Mouse (Mus musculus): Measurements from ENCODE around the gene Nanos1.

The Nanos1 gene

DNA sequence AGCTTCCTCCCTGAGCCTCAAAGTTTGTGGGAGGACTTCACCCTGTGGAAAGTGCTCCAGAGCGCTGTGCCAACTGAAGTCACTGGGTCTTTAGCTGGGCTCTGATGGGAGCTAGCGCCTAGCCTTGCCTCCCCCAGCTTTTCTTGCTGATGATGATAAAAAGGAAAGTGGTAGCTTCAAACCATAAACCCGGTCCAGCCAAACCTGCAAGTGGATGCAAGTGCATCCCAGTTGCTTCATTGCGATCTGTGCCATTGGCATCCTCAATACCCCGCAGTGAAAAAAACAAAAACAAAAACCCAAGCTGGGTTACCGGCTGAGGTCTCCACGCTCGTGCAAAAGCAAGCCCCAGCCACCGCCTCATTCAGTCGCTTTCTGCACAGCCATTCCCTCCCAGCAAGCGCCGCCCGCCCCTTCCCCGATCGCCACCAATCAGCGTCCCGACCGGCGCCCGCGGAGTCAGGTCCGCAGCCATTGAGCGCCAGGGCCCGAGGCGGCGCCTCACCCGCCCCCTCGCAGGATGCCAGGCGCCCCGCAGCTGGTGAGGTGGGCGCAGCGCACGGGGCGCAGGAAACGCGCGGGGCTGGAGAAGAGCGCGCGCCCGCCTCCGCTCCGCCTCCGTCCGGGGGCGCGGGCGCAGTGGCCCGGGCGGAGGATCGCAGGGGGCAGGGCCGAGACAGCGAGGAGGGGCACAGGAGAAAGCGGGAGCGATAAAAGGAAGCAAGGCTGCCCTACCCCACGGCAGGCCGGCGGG lies at the start of gene Nanos1:
Nanos1 (plus strand) TSS at position 550 of the 754 bp plus-strand sequence.
- in situ Hi-C loops (cut with MboI; ENCODE audit: unreplicated experiment in 2 of 2), result no loop called here

DNA sequence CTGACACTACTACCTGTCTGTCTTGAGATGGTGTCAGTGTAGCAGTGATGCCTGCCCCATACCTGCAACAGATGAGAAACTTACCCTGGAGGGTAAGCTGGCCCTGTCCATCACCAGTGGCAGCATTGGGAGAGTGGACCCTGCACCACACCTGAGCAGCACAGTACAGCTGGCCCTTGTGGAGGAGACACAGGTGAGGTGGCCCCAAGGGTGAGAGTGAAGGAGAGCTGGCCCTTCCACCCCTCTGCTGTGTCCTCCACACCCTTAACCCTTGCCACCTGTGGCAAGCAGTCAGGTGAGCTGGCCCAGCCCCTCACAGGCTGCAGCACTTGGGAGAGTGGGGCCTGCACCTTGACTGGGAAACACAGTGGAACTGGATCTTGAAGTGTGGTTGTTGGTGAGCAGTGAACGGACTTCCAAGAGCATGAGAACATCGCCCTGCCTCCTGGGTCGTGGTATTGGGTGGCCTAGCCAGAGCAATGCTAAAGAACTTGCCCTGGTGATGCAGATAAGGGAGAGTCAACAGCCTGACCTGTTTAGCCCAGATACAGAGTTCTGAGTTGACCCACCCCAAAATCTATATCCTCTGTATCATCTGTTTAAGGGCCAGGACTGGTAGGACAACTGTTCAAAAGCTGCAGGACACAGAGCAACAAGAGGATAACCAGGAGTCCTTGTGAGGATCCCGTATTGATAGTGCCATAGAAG lies 46.4 kb upstream of the Nanos1 start:
- in situ Hi-C loops (cut with MboI; ENCODE audit: unreplicated experiment in 2 of 2), result no loop called here

DNA sequence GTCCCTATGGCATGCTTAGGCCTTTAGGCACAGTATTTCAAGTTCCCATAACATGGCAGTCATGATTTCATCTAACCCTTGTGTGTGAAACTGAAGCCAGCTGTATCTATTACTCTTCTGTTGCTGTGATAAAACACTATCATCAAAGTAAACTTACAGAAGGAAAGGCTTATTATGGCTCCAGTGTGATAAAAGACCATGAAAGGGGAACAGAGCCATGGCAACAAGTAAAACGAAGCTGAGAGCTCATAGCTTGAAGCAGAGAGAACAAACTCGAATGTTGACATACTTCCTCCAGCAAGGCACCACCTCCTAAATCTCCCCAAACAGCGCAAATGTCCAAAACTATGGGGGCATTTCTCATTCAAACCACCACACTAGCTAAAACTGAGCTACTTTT lies 45.6 kb upstream of the Nanos1 start:
- in situ Hi-C loops (cut with MboI; ENCODE audit: unreplicated experiment in 2 of 2), result no loop called here

DNA sequence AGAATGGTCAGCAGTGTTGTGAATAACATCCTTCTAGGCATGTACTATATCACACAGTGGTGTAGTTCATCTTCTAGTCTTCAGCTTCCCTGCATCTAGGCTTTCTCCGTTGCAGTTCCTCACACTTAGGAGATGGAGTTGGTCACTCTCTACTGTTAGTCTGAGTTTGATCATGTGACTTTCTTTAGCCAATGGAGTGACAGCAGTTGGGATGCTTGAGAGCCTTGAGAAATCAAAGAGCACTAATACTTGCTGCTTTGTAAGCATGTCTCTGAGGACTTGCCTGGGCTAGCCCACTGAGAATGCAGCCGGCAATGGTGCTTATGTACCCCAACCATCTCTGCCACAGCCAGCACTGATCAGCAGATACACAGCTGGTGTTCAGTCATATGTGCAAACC lies 43.2 kb upstream of the Nanos1 start:
- in situ Hi-C loops (cut with MboI; ENCODE audit: unreplicated experiment in 2 of 2), result no loop called here

DNA sequence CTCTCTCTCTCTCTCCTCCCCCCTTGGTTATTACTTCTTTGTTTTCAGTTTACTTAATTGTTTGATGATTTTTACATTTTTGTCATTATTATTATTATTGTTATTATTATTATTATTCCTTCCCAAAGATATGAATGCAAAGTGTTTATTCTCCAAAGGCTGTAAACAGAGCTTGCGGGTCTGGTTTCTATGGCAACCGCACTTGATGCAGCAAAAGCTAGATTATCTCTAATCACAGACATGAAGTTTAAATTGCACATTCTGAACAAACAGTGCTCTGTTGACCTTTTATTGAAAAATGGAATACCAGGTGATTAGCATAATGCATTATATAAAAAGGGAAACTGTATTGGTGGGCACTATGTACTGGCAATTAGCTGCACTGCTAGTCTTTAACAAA lies 39.4 kb upstream of the Nanos1 start:
- in situ Hi-C loops (cut with MboI; ENCODE audit: unreplicated experiment in 2 of 2), result no loop called here

DNA sequence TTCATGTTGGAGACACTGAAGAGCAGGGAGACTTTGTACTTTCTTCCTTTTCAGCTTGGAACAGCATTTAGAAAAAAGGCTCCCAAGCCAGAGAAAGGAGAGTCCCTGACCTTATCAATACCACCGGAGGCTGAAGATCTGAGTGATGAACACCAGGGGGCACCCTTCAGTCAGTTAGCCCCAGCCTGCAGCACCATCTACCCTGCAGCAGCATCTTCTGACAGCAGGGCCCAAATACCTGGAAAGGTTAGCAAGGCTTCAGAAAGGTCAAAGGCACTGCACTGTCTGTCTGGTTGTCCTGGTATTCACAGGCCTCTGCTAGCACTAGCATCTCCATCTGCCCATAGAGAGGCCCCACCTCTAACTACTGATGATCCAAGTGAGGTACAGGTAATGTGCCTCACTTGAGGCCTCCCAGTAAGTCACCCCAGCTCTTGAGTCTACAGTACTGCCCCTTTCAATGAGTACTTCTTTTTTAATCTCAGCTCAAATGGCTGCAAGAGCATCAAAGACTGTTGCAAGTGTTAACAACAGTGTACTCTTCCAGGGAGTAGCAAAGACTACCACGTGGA lies 25.4 kb upstream of the Nanos1 start:
- in situ Hi-C loops (cut with MboI; ENCODE audit: unreplicated experiment in 2 of 2), result loop anchor here (5.0 to 10.0 kb wide), 3 partner anchors 116 to 367 kb away; no protein-coding TSS in a partner anchor

DNA sequence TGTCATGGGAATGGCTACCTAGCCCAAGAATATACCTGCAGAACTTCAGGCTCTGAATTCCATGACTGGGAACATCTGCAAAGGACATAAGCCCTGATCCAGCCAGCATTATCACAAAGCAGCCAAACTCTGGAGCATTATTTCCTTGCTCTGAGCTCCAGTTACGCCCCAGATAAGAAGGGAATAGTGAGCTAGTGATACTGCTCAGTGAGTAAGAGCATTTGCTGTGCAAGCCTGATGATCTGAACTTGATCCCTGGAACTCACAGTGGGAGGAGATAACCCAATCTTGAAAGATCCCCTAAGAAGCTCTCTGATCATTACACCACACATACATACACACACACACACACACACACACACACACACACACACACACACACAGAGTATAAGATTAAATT lies 24.5 kb upstream of the Nanos1 start:
- in situ Hi-C loops (cut with MboI; ENCODE audit: unreplicated experiment in 2 of 2), result loop anchor here (5.0 to 10.0 kb wide), 3 partner anchors 116 to 366 kb away; no protein-coding TSS in a partner anchor

DNA sequence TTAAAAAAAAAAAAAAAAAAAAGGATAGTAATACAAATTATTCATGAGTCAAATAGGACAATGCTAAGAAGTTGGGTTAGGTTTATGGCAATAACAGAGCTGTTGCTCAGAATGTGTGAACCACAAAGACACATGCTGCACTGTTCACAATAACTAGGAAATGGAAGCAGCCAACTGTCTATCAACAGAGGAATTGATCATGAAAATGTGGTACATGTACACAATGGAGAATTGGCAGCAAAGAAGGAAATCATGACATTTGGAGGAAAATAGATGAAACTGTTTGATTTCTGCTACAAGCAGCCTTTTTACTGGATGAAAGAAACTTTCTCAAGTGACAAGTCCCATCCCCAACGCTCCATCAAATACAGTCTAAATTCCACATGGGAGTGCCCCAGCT lies 23.8 kb upstream of the Nanos1 start:
- in situ Hi-C loops (cut with MboI; ENCODE audit: unreplicated experiment in 2 of 2), result loop anchor here (5.0 to 10.0 kb wide), 3 partner anchors 117 to 365 kb away; no protein-coding TSS in a partner anchor

DNA sequence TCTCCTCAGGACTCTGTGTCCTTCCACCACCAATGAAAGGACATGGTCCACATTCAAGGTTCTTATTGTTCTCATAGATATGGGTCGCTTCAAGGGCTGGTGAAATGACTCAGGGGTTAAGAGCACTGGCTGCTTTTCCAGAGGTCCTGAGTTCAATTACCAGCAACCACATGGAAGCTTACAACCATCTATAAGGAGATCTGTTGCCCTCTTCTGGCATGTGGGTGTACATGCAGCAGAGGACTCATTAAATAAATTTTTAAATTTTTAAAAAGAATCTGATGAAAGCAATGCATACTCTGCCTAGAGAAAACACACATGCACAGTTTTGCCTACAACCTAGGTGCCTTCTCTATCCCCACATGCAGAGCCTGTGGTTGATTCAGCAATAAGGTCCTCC lies 15.2 kb upstream of the Nanos1 start:
- in situ Hi-C loops (cut with MboI; ENCODE audit: unreplicated experiment in 2 of 2), result no loop called here

DNA sequence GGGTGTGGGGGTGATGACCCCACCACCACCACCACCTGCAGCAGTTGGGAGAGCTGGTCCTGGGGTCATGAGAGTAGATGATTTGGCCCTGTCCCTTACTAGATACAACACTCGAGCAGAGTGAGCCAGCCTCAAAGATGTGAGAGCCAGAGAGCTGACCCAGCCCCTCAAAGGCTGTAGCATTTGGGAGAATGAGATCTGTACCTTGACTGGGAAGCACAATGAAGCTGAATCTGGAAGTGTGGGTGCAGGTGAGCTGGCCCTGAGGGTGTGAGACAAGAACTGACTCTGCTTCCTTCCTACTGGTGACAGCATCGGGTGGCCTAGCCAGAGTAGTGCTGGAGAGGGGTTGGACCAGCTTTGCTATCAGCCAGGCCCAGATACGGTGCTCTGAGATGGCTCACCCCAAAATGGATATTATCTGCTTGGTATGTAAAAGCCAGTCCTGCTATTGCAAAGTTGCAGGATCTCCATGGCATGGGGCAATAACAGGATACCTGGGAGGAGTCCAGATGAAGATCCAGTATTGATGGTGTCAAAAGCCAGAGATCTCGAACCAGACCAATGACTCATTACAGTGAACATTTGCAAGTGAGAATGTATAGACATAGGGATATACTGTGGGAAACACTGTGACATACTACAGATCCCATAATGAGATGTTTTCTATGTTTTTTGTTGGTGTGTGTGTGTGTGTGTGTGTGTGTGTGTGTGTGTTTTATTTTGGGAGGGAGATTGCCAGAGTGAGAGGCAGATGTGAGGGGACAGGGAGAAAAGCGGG lies 11.8 kb upstream of the Nanos1 start:
- in situ Hi-C loops (cut with MboI; ENCODE audit: unreplicated experiment in 2 of 2), result no loop called here

DNA sequence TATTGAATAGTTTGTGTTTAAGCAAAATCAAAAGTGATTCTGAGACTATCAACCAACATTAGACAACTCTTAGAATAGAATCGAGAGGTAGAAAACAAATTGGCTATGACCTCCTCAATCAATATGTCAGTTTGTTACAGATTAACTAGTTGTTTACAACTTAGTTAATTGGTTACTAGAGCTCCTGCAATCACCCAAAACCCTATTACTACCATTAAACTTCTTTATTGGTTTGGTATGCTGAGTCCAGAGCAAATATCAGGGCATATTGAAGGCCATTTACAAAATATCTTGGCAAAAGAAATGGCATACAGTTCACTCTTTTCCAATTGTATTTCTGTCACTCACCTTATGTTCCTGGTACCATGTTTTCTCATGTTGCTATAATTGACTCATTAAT lies 8.0 kb upstream of the Nanos1 start:
- in situ Hi-C loops (cut with MboI; ENCODE audit: unreplicated experiment in 2 of 2), result no loop called here

DNA sequence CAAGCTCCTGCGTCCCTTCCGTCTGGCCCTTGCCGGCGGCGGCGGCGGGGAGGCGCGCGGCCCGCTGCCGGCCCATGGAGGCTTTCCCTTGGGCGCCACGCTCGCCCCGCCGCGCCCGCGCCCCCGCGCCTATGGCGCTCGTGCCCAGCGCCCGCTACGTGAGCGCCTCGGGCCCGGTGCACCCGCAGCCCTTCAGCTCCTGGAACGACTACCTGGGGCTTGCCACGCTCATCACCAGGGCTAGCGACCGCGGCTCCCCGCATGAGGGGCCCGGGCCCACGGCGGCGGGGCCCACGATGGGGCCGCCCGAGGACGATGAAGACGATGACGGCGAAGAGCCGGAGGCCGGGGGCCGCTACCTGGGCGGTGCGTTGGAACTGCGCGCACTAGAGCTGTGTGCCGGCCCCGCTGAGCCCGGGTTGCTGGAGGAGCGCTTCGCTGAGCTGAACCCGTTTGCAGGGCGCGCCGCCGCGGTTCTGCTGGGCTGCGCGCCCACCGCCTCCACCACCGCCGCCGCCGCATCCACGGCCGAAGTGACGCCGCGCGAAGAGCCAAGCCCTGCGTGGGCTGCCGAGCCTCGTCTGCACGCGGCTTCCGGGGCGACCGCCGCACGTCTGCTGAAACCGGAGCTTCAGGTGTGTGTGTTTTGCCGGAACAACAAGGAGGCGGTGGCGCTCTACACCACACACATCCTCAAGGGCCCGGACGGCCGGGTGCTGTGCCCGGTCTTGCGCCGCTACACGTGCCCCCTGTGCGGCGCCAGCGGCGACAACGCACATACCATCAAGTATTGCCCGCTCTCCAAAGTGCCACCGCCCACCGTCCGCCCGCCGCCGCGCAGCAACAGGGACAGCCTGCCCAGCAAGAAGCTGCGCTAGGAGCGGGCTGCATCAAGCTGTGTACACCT lies 658 bp downstream of the Nanos1 start:
- in situ Hi-C loops (cut with MboI; ENCODE audit: unreplicated experiment in 2 of 2), result no loop called here

DNA sequence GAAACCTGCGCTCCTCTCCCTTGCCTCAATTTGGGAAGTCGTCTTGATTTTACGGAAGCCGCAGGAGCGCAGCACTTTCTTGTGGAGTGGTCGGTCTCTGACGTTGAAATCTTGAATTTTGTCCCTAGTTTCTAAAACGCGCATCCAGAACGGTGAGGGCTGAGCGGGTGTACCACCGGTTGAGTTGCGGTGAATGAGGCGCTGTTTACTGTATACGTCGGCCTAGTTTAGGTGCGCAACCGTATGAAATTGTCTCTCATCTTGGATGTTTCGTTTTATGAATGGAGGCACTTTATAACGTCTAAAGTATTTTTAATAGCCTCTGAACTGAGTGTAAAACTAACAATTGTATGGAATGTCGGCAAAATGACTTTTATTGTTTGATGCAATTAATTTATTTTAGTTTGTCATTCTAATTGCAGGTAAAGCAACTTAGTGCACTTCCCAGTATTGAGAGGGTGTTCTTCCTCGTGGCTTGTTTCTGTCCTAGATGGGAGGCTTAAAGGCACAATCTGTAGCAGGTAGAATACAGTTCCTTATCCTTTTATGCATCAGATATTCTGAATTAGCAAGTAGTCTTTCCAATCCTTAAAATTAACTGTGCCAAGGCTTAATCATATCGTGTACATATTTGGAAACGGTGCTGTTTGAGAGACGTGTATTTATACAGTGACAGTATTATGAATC lies 1.5 kb downstream of the Nanos1 start:
- in situ Hi-C loops (cut with MboI; ENCODE audit: unreplicated experiment in 2 of 2), result no loop called here

DNA sequence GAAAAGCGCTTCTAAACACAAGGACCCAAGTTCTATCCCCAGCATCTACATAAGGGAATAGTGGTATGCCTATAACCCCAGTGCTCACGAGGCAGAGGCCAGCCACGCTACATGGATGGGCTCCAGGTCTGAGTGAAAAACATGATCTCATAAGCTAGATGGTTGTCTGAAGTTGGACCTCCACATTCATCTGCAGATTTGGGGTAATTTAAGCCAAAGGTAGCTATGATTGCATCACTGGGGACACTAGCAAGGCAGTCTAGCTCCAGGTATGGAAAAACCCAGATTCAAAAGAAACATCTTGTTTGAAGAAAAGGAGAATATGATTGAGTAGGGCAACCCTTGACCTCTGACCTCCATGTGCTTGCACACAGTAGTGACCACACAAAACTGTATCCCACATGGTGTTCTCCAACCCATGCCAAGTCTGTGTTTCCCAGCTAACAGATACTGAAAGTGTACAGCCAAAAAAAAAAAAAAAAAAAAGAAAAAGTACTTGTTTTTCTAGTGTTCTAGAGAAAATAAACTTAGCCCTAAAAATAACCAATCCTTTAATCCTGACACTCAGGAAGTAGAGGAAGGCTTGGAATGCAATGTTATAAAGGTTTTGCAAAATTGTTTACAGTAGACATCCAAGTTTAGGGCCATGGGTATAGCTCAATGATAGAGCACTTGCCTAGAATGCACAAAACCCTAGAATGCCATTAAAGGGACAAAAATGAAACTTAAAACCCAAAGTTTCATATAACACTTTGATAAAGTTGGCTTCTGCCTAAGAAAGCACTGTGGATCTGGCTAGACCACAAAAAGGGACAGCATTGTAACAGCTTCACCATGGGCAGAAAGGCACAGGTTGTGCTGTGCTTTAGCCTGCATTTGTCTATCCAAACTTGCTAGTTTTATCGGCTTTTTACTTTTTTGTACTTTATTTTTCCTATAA lies 3.4 kb downstream of the Nanos1 start:
- in situ Hi-C loops (cut with MboI; ENCODE audit: unreplicated experiment in 2 of 2), result no loop called here

DNA sequence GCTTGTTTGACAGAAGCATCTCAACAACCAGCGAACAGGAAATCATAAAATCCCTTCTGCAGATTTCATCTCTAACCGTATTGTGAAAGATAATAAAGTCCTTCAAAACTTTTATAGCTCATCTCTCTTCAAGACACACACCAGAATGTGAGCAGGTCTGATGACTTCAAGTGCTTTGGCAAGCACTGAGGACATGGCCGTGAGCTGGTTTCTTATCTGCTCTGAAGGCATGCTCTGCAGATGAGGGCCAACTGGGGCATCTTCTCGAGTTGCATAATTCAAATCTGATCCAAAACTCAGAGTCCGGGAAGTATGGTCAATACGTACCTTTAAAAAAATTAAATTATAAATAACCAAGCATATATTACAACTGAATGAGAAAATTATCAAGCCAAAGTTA lies 17.6 kb downstream of the Nanos1 start:
- in situ Hi-C loops (cut with MboI; ENCODE audit: unreplicated experiment in 2 of 2), result no loop called here

DNA sequence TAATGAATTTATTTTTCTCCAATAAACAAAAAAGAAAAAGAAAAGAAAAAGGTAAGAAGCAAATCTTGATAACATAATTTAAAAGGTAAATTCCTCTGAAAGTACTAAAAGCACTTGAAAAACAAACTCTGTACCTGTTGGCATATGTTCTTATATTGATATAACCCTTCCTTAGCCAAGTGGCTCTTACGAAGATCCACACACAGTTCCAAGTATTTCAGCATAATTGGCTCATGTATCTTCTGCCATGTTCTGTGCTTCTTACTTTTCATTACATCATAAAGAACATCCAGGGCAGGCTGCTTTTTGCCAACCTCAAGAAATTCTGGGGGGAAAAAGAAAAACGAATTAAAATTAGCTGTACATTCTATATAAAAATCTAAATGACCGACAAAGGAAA lies 26.2 kb downstream of the Nanos1 start:
- in situ Hi-C loops (cut with MboI; ENCODE audit: unreplicated experiment in 2 of 2), result no loop called here

DNA sequence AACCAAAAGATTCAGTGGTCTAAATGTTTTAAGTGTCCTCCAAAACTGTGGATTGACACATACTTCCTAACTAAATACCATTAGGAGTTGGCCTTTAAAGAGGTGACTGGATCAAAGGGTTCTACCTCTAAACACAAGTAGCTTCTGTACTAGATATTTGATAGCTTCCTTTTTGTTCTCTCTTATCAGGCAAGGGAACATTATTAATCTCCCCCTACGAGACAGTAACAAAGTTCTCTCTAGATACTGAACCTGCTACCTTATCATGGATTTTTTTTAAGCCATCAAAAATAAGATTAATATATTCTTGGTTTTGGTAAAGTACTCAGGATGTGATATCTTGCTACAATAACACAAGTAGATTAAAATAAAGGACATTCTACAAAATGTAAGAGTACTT lies 28.9 kb downstream of the Nanos1 start:
- in situ Hi-C loops (cut with MboI; ENCODE audit: unreplicated experiment in 2 of 2), result no loop called here

DNA sequence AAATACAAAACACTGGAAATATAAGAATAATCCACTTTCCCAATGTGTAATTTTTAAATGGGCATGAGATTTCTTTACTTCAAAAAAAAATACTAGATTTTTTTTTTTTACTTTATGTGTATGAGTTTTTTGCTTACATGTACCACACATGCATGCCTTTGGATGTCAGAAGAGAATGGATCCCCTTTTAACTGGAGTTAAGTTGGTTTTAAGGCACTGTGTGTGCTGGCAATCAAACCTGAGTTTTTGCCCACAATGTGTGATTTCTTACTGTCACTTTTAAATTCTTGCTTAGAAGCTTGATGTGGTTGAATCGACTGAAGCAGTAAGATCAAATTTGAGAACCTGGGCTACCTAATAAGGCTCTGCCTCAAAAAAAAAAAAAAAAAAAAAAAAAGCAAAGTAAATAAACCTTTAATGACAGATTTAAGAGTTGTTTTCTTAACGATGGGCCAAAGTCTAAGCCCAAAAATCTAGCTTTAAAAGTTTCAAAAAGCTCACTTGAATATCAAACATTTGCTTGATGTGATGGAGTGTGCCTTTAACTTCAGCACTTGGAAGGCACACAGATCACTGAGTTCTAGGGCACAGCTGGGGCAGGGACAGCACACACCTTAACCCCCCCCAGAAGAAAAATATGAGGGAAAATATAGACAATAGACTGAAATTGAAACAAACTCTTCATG lies 31.8 kb downstream of the Nanos1 start:
- in situ Hi-C loops (cut with MboI; ENCODE audit: unreplicated experiment in 2 of 2), result no loop called here
